Mouse (Mus musculus) cerebellum, adult 2 months (tissue): ENCODE measurements at regions not wholly inside any gene's neighbourhood (a gene's known extent, or its start where the extent isn't known, plus 50 kb on each side); places are given as distances from the start of the nearest gene placed in this dataset.

Experiments used
- DNase-seq, 2 experiments: peaks; one replicate each; pipeline ENCODE4 v3.0.0; 2021
- H3K27ac ChIP-seq: fragments of 200-500 bp; 2 replicates; pipeline ENCODE4 v1.5.1; 2012; ENCODE audit warnings: low read length, control low read depth, inconsistent platforms; ENCODE audit not compliant: insufficient read depth
- H3K27me3 ChIP-seq: fragments of 200-500 bp; 2 replicates; pipeline ENCODE4 v1.6.1; 2012; ENCODE audit warnings: inconsistent platforms, mild to moderate bottlenecking, low read length, moderate library complexity; ENCODE audit not compliant: control insufficient read depth, insufficient read depth
- H3K4me1 ChIP-seq: fragments of 200-500 bp; 2 replicates; pipeline ENCODE4 v1.6.1; 2011; ENCODE audit warnings: low read length; ENCODE audit not compliant: control insufficient read depth, insufficient read depth
- H3K4me3 ChIP-seq: fragments of 200-500 bp; replicated peaks from 2 replicates; pipeline ENCODE3; 2011; ENCODE audit warnings: mild to moderate bottlenecking, low read depth, low read length, control low read depth; ENCODE audit not compliant: insufficient read depth
- CTCF ChIP-seq: fragments of 200-500 bp; IDR thresholded peaks from 2 replicates; pipeline ENCODE4 v1.5.1; 2011; ENCODE audit warnings: low read depth, mild to moderate bottlenecking, control low read depth, low read length, moderate library complexity, borderline replicate concordance; ENCODE audit not compliant: insufficient read depth
- POLR2A ChIP-seq: fragments of 200-500 bp; IDR thresholded peaks from 2 replicates; pipeline ENCODE4 v1.6.1; 2011; ENCODE audit warnings: low read length, control low read depth, borderline replicate concordance; ENCODE audit not compliant: insufficient read depth
- WGBS: fragments of 180-500 bp; shearing (Covaris S2); methylation state at CpG from one replicate; pipeline ENCODE4 v1.1.7; 2018; 5-methylcytosine and 5-hydroxymethylcytosine counted together

GRCm38 (mm10) chr10:87432306-87432705 is 61.2 kb downstream of the Ascl1 start:
- TF ChIP-seq CTCF (no peak), POLR2A (no peak)
- DNase-seq: no peak
- Histone ChIP-seq H3K27me3 (no peaks in the 10 kb centered on the region), H3K27ac (no peak overlapping the region), H3K4me1 (no peaks in the 10 kb centered on the region), H3K4me3 (no peak overlapping the region)
- 89% methylated on average over 4 of the region's 4 CpGs for WGBS

GRCm38 (mm10) chr10:87419940-87420385 is 73.5 kb downstream of the Ascl1 start:
- Histone ChIP-seq H3K27ac (no peak overlapping the region), H3K4me1 (no peaks in the 10 kb centered on the region), H3K27me3 (no peaks in the 10 kb centered on the region), H3K4me3 (no peak overlapping the region)
- no peak for TF ChIP-seq CTCF
- TF ChIP-seq POLR2A: no peak
- 26% methylated on average over 6 of the region's 6 CpGs for WGBS
- DNase-seq: no peak

- H3K4me1 ChIP-seq: no peaks in the 10 kb centered on the region
- no peak overlapping the region for H3K27ac ChIP-seq
- no peak for DNase-seq
- 39% methylated on average over 7 of the region's 7 CpGs for WGBS
- H3K27me3 ChIP-seq: no peaks in the 10 kb centered on the region
- TF ChIP-seq POLR2A (no peak), CTCF (no peak)
- no peak overlapping the region for H3K4me3 ChIP-seq
These were observed 74.1 kb downstream of the Ascl1 start for GRCm38 (mm10) chr10:87419245-87419939.

- WGBS: 72% methylated on average over 15 of the region's 15 CpGs
- no peak for TF ChIP-seq POLR2A
- no peak for TF ChIP-seq CTCF
- no peak for DNase-seq
These were observed 99.1 kb downstream of the Ascl1 start for GRCm38 (mm10) chr10:87394296-87394921.

DNA sequence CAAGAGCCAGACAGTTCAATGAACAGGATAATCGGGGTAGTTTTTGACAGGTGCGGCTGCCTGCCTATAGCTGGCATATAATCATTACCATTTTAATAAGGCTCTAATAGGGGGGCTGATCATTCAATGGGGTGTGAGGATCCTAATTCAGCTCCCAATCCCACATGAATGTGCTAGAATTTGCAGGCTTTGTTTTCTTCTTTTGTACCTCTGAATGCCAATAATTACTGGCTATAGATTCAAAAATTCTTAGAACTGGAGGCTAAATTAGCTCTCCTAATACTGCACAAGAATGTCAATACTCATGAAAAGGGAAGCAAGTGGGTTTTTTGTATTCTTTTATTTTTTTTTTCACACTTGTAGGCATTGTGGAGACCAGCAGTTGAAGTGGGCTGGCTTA is 104.3 kb downstream of the Ascl1 start:
- Histone ChIP-seq H3K4me1 (no peaks in the 10 kb centered on the region), H3K27me3 (no peaks in the 10 kb centered on the region), H3K27ac (no peak overlapping the region), H3K4me3 (no peak overlapping the region)
- DNase-seq: no peak
- whole genome bisulfite sequencing: 64% methylated on average over 2 of the region's 2 CpGs
- no peak for TF ChIP-seq POLR2A
- TF ChIP-seq CTCF: no peak

More at GRCm38 (mm10) chr10:87394296-87394921, 99.1 kb downstream of the Ascl1 start:
- Histone ChIP-seq H3K4me3 (no peak overlapping the region), H3K27me3 (no peaks in the 10 kb centered on the region), H3K4me1 (no peaks in the 10 kb centered on the region), H3K27ac (no peak overlapping the region)

GRCm38 (mm10) chr10:87385276-87385675 is 108.2 kb downstream of the Ascl1 start:
- DNase-seq: no peak
- H3K27me3 ChIP-seq: no peaks in the 10 kb centered on the region
- 86% methylated on average over 4 of the region's 4 CpGs for WGBS
- no peak overlapping the region for H3K27ac ChIP-seq
- TF ChIP-seq POLR2A (no peak), CTCF (no peak)
- no peak overlapping the region for H3K4me3 ChIP-seq
- H3K4me1 ChIP-seq: no peaks in the 10 kb centered on the region

DNA sequence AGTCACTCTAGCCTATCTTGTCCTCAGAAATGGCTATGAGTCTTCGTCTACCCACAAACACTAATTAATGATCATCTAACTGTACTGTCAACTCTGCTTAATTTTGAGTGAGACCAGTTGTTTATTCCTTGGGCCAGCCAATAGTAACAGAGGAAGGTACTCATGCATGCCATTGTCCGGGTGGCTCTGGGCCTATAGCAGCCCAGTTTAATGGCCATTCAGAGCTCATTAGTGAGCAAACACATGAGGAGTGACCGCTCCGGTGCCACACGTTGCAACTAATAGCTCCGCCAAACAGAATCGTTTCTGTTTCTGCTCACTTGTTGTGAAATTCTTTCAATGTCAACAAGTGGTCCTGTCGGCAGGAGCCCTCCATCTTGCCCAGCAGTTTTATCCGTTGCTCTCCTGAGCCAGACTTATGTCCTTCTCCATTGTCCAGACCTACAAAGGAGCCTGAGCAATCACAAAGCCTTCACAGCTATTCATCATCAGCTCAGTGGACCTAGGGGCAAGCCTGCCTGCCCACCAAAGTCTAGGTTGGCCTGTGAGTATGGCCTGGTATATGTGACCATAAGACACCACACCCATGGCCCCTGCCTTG is 108.8 kb downstream of the Ascl1 start:
- TF ChIP-seq CTCF (no peak), POLR2A (no peak)
- 71% methylated on average over 9 of the region's 9 CpGs for WGBS
- DNase-seq: no peak
- H3K27me3 ChIP-seq: no peaks in the 10 kb centered on the region
- H3K4me1 ChIP-seq: no peaks in the 10 kb centered on the region
- no peak overlapping the region for H3K4me3 ChIP-seq
- no peak overlapping the region for H3K27ac ChIP-seq
